Mouse (Mus musculus): ENCODE measurements at regions not wholly inside any gene's neighbourhood (a gene's known extent, or its start where the extent isn't known, plus 50 kb on each side); places are given as distances from the start of the nearest gene placed in this dataset.

- DNase-seq: no peak
These were observed 179.7 kb upstream of the Tas2r134 start for GRCm38 (mm10) chr2:51447616-51448015.

GRCm38 (mm10) chr2:51444386-51445080 lies 182.8 kb upstream of the Tas2r134 start:
- no peak for DNase-seq

DNA sequence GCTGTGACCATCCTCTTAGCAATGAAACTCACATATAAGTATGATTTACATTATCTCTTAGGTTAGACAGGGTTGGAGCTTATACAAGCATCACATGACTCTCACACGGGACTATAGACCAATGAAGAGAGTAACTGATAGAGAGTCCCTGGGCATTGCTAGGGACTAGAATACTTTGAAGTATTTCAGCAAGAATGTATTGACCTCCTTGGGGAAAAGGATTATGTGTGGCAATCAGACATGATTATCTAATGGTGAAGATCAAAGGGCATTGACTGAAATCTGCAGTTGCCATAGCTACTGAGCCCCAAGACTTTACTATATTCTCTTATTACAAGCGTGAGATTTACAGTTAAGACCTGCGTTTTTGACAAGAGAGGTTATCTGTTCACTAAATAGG lies 183.4 kb upstream of the Tas2r134 start:
- no peak for DNase-seq

- no peak for DNase-seq
These were observed 188.3 kb upstream of the Tas2r134 start for GRCm38 (mm10) chr2:51439047-51439446.

DNA sequence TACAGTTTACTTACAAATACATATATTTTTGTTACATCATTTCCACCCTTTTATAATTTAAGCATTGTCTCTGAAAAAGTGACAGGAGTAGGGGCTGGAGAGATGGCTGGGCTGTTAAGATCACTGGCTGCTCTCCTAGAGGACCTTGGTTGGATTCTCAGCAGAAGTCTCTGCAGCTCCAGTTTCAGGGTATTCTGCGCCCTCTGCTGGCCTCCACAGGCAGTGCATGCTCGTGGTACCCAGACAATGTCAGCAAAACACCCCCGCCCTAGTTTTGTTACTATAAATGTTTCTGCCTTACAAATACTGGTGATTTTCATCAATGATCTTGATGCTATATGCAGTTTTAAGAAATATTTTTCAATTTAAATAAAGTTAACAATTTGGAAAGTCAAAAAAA lies 190.7 kb upstream of the Tas2r134 start:
- DNase-seq: peak; percentile 35

DNA sequence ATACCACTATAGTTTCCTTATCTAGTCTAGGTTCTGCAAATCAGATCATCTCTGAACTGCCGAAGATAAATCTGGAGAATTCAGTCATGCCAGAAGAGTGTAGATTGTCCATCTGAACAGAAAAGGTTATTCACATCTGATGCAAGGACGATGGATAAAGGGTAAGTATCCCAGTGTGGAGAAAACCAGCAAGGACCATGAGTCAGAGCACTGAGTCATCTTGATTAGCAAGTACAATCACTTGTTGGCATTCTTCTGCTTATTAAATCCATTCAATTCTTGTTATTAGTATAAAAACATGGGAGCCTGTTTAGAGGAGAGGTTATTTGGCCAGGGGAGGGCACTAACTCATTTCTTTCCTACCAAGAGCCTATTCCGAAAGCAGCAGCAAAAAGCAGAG lies 195.7 kb upstream of the Tas2r134 start:
- no peak for DNase-seq

DNA sequence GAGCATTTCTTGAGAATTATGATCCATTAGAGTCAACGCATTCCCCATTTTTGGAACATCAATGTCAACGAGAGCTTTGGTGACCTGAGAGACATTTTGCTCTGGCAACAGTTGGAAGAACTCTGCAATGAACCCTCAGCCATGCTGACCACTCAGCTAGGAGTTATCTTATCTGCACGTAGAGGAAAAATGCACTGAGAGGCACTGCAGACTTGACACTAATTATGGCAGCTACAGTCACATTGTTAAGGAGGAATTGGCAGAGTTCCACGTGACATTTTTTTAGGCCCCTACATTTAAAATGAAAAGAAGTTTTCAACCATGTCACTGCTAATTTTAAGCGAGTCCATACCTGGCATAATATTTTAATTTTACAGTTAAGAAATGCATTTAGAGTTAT lies 197.6 kb upstream of the Tas2r134 start:
- DNase-seq: no peak

DNA sequence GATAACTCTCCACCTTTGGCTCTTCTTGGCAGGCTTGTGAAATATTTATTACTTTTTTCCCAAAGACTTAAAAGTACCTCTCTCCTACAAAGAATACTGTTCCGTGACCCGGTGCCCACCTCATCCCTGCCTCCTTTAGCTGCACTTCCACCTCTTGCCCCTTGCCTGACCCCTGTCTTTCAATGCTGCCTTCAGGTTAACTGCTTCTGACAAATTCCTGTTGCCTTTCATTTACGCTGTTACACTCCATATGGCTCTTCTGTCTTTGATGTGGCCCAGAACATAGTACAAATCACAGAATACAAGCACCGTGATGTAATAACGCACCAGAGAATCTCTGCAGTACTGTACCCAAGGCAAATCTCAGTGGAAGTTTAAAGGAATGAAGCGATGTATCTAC lies 204.9 kb upstream of the Tas2r134 start:
- no peak for DNase-seq

DNA sequence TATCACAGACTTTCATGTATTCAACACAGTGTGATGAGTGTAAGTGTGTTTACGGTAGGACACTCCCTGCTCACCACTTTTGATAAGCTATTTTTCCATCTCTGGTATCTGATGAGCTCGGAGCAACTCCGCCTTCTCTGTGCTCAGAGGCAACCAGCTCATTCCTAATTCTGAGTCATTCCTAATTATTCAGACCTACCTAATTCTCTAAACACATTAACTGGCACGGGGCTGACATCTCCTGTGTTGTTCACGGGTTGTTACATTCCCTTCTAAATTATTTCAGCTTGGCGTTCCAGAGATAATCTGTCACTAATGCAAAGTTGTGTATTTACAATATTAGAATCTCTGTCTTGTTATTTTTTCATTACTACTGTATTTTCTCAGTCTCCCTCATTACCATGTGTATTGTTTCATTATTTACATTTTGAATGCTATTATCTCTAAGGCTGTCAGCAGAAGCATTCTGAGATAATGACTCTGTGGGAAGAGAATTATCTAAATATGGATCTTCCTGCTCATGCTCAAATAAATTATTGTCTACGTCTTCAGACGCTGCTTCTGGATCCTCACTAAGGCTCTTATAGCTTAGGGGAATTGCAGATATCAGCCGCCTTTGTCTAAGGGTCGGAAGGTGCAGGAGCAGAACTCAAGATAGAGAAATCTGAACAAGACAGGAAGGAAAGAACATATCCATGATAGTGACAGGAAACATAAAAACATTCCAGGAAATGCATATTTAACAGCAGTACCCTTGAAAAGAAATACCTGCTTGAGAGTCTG lies 209.2 kb upstream of the Tas2r134 start:
- DNase-seq: no peak

GRCm38 (mm10) chr2:51388390-51388789 lies 238.9 kb upstream of the Tas2r134 start:
- DNase-seq: no peak

DNA sequence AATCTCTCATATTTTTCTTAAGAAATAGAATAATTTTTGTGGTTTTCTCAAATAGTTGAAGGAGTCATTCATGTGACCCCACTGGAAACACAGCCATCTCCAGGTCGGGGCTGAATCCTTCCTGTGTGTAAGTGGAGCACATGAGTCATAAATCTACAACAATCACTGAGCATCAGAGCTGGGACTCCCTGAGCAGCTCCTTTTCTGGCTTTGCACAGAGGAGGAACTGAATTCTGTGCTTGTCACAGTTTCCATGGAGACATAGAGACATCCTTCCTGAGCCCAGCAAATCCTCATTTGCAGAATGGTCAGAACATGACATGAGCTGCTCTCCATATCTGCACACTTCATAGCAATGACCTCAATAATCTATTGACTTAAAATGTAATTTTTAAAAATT lies 238.2 kb upstream of the Rnd3 start:
- no peak for DNase-seq

- DNase-seq: no peak
These were observed 227.7 kb upstream of the Rnd3 start for GRCm38 (mm10) chr2:51376597-51376996.

DNA sequence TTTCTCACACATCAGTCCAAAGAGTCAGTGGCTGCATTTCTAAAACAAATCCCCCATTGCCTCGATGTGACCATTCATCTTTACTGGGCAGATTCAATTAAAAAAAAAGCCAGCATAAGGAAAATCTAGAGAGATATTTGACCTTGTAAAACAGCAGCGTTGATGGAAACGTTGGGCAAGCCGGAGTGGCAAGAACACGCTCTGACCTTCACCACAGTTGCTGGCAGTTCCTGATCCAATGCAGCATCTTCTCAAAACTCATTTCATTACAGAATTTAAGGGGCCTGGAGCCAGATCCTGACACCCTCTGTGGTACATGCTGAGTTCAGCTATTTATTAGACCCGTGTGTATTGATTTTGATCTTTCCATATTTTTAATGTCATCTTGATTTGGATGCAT lies 225.7 kb upstream of the Rnd3 start:
- DNase-seq: no peak

GRCm38 (mm10) chr2:51372771-51373170 lies 223.9 kb upstream of the Rnd3 start:
- no peak for DNase-seq

DNA sequence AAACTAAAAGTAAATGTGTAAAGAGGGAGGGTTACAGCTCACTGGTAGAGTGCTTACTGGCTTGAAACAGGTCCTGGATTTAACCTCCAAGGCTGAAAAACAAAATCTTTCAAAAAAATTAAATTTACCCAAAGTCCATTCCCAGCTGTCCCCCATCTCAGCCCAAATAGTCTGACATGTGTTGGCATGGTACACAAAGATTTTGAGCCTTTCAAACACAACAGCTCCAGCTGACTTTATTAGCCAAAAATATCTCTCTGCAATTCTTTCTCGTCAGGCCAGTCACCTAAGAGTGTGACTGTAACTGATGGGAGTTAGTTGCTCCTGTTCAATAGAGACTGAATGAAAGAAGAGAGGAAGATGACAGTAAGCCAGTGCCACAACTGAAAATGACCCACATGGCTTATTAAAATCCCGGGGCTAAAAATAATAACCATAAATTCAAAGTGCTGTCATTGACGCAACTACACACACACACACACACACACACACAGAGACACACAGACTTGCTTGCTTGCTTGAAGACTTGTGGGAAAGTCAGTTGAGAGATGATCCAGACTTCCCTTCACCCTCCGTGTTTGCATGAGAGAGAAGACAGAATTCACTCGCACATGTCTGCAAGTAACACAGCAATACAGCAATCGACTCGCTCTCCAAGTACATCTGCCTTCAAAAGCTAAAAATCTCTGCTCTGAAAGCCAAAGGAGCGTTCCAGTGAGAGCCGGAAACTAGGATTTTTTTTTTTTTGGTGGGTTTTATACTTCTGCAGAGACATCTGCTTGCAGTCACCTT lies 214.1 kb upstream of the Rnd3 start:
- no peak for DNase-seq

- no peak for DNase-seq
These were observed 206.4 kb upstream of the Rnd3 start for GRCm38 (mm10) chr2:51355281-51355680.

DNA sequence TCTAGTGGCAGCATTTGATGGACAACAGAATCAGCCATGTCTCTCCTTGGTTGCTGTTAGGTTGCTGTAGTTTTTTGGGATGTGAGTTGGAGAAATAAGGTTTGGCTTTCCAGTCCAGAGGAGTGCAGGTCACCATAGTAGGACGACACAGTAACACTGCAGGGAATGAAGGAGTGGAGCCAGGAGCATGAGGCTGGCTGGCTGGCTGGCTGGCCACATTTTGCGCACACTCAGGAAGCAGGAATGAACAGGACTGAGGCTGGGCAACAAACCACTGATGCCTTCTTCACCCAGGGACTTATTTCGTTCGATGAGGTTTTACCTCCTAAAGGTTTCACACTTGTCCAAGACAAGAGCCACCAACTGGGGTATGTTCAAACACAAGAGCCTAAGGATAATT lies 205.9 kb upstream of the Rnd3 start:
- no peak for DNase-seq

GRCm38 (mm10) chr2:51349614-51350013 lies 200.7 kb upstream of the Rnd3 start:
- no peak for DNase-seq

DNA sequence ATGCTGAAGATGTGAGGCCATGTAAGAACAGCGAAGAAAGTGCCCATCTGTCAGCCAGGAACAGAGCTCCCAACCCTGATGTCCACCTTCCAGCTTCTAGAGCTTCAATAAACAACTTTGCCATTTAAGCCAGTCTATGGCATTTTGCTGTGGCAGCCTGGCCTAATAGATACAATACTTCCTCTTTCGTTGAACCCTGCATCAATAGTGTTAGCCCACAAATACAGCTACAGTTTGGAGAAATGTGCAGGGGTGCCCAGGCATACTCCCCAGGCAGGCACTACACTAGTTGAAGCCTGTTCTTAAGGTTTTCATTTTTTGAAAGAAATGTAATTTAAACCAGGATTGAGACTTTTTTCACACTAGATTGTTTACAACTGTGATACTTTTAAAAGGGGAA lies 199.9 kb upstream of the Rnd3 start:
- no peak for DNase-seq

DNA sequence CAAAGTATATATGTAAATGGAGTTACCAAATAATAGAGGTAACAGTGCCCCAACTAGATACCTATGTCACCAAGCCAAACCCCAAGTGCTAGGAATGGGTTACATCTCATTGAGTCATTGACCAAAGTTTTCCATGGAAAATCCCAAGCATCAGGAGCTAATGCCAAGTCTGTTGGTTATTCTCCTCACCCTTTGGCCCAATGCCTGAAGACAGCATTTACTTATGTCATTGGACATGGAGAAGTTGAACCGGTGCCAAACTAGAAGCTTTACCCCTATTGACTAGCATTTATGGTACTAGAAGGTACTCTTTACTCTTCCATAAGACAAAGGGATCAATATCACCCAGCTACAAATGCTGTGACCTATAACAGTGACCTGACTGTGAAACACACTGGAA lies 198.2 kb upstream of the Rnd3 start:
- no peak for DNase-seq

DNA sequence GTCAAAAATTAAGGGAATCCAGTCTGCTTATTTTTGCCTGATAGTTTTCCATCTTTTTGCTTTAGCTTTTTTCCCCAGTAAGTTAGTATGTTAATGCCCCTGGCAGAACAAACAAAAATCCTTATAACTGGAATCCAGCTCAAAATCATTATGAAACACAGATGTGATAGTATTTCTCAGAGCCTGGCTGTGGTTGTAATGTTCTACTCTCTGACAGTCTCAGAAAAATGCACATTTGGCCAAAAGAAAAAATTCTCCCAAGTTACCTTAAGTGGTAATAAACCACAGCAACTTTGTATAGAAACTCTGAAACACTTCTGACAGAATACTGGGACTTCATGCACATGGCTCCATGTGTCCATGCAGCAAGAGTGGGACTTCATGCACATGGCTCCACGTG lies 193.5 kb upstream of the Rnd3 start:
- DNase-seq: no peak

DNA sequence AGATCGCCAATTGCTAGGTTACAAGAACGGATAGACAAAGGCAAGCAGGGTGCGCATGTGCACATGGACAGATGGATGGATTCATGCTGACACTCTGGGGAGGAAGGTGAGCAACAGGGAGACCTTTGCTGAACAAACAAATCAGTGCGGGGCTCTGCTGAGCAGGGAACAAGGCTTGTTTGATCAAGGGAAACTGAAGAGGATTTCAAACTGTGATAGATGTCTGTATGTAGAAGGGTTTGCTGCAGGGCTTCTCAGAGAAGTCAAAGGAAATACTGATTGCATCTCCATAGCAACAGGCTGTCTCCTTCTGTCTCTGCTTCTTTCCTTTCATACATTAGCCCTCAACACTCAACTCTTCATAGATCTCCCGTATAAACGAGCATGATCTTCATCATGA lies 185.5 kb upstream of the Rnd3 start:
- DNase-seq: no peak

GRCm38 (mm10) chr2:51327081-51327480 lies 178.2 kb upstream of the Rnd3 start:
- no peak for DNase-seq

DNA sequence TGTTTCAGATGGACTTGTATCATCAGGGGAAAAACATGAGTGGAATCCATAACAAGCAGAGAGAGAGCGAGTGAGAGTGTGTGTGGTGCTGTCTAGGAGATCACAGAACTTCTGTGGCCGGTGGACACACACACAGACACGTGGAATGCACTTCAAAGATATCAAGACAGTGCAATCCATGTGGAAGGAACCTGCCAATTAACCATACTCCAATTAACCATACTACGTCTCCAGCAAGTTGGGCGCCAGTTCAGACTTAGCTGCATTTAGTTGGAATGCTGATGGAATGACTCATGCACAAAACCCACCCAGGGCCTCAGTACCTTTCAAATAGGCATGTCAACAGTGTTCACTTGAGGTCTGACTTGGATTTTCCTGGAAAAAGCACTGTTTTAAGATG lies 172.8 kb upstream of the Rnd3 start:
- no peak for DNase-seq
